26 mouse cellular contexts compared by ENCODE assay signal in genomic region chr3:105309020-105309419, GRCm38 (mm10).
DNase-seq lines count a peak whose midpoint lies in the region; ATAC-seq and TF ChIP-seq lines count a peak whose summit lies in the region.
"Had no signal": no experiment of that assay in that cellular context is flagged by ENCODE, and none has a peak within 500 bp of the region (broad histone marks: within the 10 kb centered on the region; RNA-seq: fewer than 3 reads in every experiment).

No protein-coding gene starts in this region.

- H3K4me1 ChIP-seq in forebrain, postnatal 0 days (ENCODE audit: insufficient read depth), result no peaks in the 10 kb centered on the region
- 0 out of 2 replicates have a peak, but pooled peaks cover 5% of the 10 kb centered on the region for H3K4me1 ChIP-seq in forebrain, embryonic 10.5 days
- H3K4me1 ChIP-seq in midbrain, embryonic 14.5 days (ENCODE audit: control insufficient read depth, insufficient read depth, low read length), result no peaks in the 10 kb centered on the region
- H3K4me1 ChIP-seq: embryonic facial prominence, embryonic 12.5 days; heart, embryonic 13.5 days; kidney, embryonic 15.5 days had no signal

- H3K9ac ChIP-seq in forebrain, postnatal 0 days, result no peak overlapping the region
- no peak overlapping the region for H3K9ac ChIP-seq in midbrain, embryonic 14.5 days (replicated peaks; ENCODE audit: low read length)
- H3K9ac ChIP-seq: embryonic facial prominence, embryonic 12.5 days; forebrain, embryonic 15.5 days; heart, embryonic 13.5 days; kidney, embryonic 15.5 days; liver, postnatal 0 days had no signal

- H3K36me3 ChIP-seq in forebrain, postnatal 0 days (ENCODE audit: insufficient read depth), result no peaks in the 10 kb centered on the region
- no peaks in the 10 kb centered on the region for H3K36me3 ChIP-seq in forebrain, embryonic 10.5 days (replicated peaks)
- H3K36me3 ChIP-seq in midbrain, embryonic 14.5 days (ENCODE audit: control insufficient read depth, insufficient read depth, low read length), result no peaks in the 10 kb centered on the region
- H3K36me3 ChIP-seq: embryonic facial prominence, embryonic 12.5 days; forebrain, embryonic 15.5 days; G1E; heart, embryonic 13.5 days; kidney, embryonic 15.5 days had no signal

- H3K27ac ChIP-seq in forebrain, postnatal 0 days (ENCODE audit: low read depth, low read length), result no peak overlapping the region
- no peak overlapping the region for H3K27ac ChIP-seq in forebrain, embryonic 10.5 days
- no peak overlapping the region for H3K27ac ChIP-seq in midbrain, embryonic 14.5 days (replicated peaks; ENCODE audit: low read depth, low read length)
- H3K27ac ChIP-seq: embryonic facial prominence, embryonic 12.5 days; forebrain, embryonic 15.5 days; heart, embryonic 13.5 days; kidney, embryonic 15.5 days; macrophage had no signal

- TF ChIP-seq CTCF in forebrain, postnatal 0 days (IDR thresholded peaks at IDR 0.05; ENCODE audit: low read depth), result no peak

- H3K4me3 ChIP-seq in forebrain, postnatal 0 days (ENCODE audit: low read depth, low read length), result no peak overlapping the region
- H3K4me3 ChIP-seq in forebrain, embryonic 10.5 days, result no peak overlapping the region
- H3K4me3 ChIP-seq in midbrain, embryonic 14.5 days (replicated peaks; ENCODE audit: low read depth, low read length), result no peak overlapping the region
- H3K4me3 ChIP-seq: embryonic facial prominence, embryonic 12.5 days; erythroblast, embryonic 14.5 days; forebrain, embryonic 15.5 days; heart, embryonic 13.5 days; kidney, embryonic 15.5 days had no signal

- H3K27me3 ChIP-seq in forebrain, postnatal 0 days (ENCODE audit: insufficient read depth, low read length), result no peaks in the 10 kb centered on the region
- H3K27me3 ChIP-seq in forebrain, embryonic 10.5 days (ENCODE audit: poor library complexity, severe bottlenecking), result no peaks in the 10 kb centered on the region
- no peaks in the 10 kb centered on the region for H3K27me3 ChIP-seq in midbrain, embryonic 14.5 days (ENCODE audit: control insufficient read depth, insufficient read depth, low read length)
- H3K27me3 ChIP-seq: embryonic facial prominence, embryonic 12.5 days; forebrain, embryonic 15.5 days; heart, embryonic 13.5 days; kidney, embryonic 15.5 days had no signal

- no peaks in the 10 kb centered on the region for H3K9me3 ChIP-seq in forebrain, postnatal 0 days (ENCODE audit: low read length)
- H3K9me3 ChIP-seq in forebrain, embryonic 10.5 days, result no peaks in the 10 kb centered on the region
- H3K9me3 ChIP-seq in midbrain, embryonic 14.5 days (ENCODE audit: control insufficient read depth, low read length), result no peaks in the 10 kb centered on the region
- H3K9me3 ChIP-seq: embryonic facial prominence, embryonic 12.5 days; forebrain, embryonic 15.5 days; G1E; heart, embryonic 13.5 days; kidney, embryonic 15.5 days had no signal

- 54% methylated on average over 2 of the region's 2 CpGs for WGBS in forebrain, postnatal 0 days
- 61% methylated on average over 2 of the region's 2 CpGs for WGBS in forebrain, embryonic 10.5 days
- WGBS in midbrain, embryonic 14.5 days, result 70% methylated on average over 2 of the region's 2 CpGs

- intact Hi-C loops in left cerebral cortex, postnatal 4 days (cut with DNase I), result no loop called here

- peak; percentile 48 for ATAC-seq in forebrain, postnatal 0 days
- no peak for ATAC-seq in midbrain, embryonic 14.5 days (ENCODE audit: low FRiP score, low TSS enrichment)
- ATAC-seq: forebrain, embryonic 15.5 days; liver, postnatal 0 days; lung, postnatal 0 days had no signal

- peak; percentile 19 for DNase-seq in forebrain, postnatal 0 days
- DNase-seq in forebrain, embryonic 10.5 days (ENCODE audit: extremely low spot score, low spot score), result no peak
- DNase-seq in left cerebral cortex, postnatal 4 days, result peak; percentile 78
- DNase-seq in left cerebral cortex, adult 11 months (ENCODE audit: low spot score), result no peak
- peak; percentile 40 for DNase-seq in brain, adult 2 months (ENCODE audit: low read depth, low spot score)
- DNase-seq in midbrain, embryonic 14.5 days, result peak; percentile 23
- no peak for DNase-seq in embryo, embryonic 9.5 days (ENCODE audit: extremely low spot score)
- DNase-seq in Muller cell, postnatal 12 days (ENCODE audit: inconsistent ontology term), result no peak
- DNase-seq: adrenal gland, adult 2 months; B cell, adult 2 months; cerebellum, adult 2 months; heart, adult 18-20 months; heart, postnatal 14 days; kidney, adult 11 months; liver, postnatal 0 days; right cerebral cortex, postnatal 25 days; thymus, postnatal 14 days had no signal

- no peak overlapping the region for H3K4me2 ChIP-seq in forebrain, postnatal 0 days (ENCODE audit: low read depth)
- no peak overlapping the region for H3K4me2 ChIP-seq in midbrain, embryonic 14.5 days (ENCODE audit: low read length)
- H3K4me2 ChIP-seq: embryonic facial prominence, embryonic 12.5 days; forebrain, embryonic 15.5 days; heart, embryonic 13.5 days; kidney, embryonic 15.5 days; liver, embryonic 11.5 days had no signal

Comparison
In these comparisons a context has a peak if more than half of its experiments do, and no peak if none do; other contexts are left out.
1. DNase-seq: peak in forebrain, postnatal 0 days (single experiment), left cerebral cortex, postnatal 4 days (single experiment), brain, adult 2 months (single experiment) and midbrain, embryonic 14.5 days (single experiment); none in forebrain, embryonic 10.5 days (single experiment), left cerebral cortex, adult 11 months (single experiment), embryo, embryonic 9.5 days (single experiment) and Muller cell, postnatal 12 days (single experiment).